Mouse (Mus musculus) liver, adult 2 months (tissue): Measurements from ENCODE around the gene Chchd1. TPM values are rescaled to one million over a fixed set of nuclear protein-coding genes. Genes with fewer than 3 reads are reported as not detected.

Source experiments
- DNase-seq: peaks from one replicate; pipeline ENCODE4 v3.0.0-alpha.2; 2011; ENCODE audit warnings: low read depth, low spot score; ENCODE audit errors: extremely low read depth
- H3K27ac ChIP-seq: fragments of 200-500 bp; replicated peaks from 2 replicates; pipeline ENCODE4 v1.5.1; 2012; ENCODE audit warnings: low read depth, mild to moderate bottlenecking, control low read depth, inconsistent platforms, low read length; ENCODE audit not compliant: insufficient read depth
- H3K27me3 ChIP-seq: fragments of 200-500 bp; 2 replicates; pipeline ENCODE4 v1.6.1; 2012; ENCODE audit warnings: mild to moderate bottlenecking, moderate library complexity, low read length, inconsistent platforms; ENCODE audit not compliant: control insufficient read depth, insufficient read depth
- H3K36me3 ChIP-seq: fragments of 200-500 bp; 2 replicates; pipeline ENCODE4 v1.6.1; 2012; ENCODE audit warnings: low read length, inconsistent platforms; ENCODE audit not compliant: control insufficient read depth, insufficient read depth
- H3K4me1 ChIP-seq: fragments of 200-500 bp; 2 replicates; pipeline ENCODE4 v1.6.1; 2011; ENCODE audit warnings: low read length; ENCODE audit not compliant: control insufficient read depth, insufficient read depth
- H3K4me3 ChIP-seq: fragments of 200-500 bp; 2 replicates; pipeline ENCODE4 v1.5.1; 2011; ENCODE audit warnings: low read depth, mild to moderate bottlenecking, control low read depth, low read length, moderate library complexity; ENCODE audit not compliant: insufficient read depth
- H3K79me2 ChIP-seq: fragments of 200-500 bp; 2 replicates; pipeline ENCODE4 v1.6.1; 2012; ENCODE audit warnings: inconsistent platforms, mild to moderate bottlenecking, low read length, moderate library complexity; ENCODE audit not compliant: control insufficient read depth, insufficient read depth
- H3K9ac ChIP-seq: fragments of 200-500 bp; 2 replicates; pipeline ENCODE4 v1.6.1; 2012; ENCODE audit warnings: low read depth, mild to moderate bottlenecking, control low read depth, inconsistent platforms, low read length
- CTCF ChIP-seq: fragments of 200-500 bp; IDR thresholded peaks from 2 replicates; pipeline ENCODE4 v1.5.1; 2011; ENCODE audit warnings: low read depth, low read length, control low read depth
- POLR2A ChIP-seq: fragments of 200-500 bp; IDR thresholded peaks from 2 replicates; pipeline ENCODE4 v1.6.1; 2011; ENCODE audit warnings: low read length, control low read depth; ENCODE audit not compliant: insufficient read depth; ENCODE audit errors: extremely low read depth
- WGBS: fragments of 180-500 bp; shearing (Covaris S2); methylation state at CpG from one replicate; pipeline ENCODE4 v1.1.7; 2018; 5-methylcytosine and 5-hydroxymethylcytosine counted together
- polyA plus RNA-seq: library from polyadenylated mRNA; depleted of rRNA; stranded (reverse); fragments of >200 nt; gene quantifications from 2 replicates; pipeline ENCODE4 v1.2.3, GENCODE M21; 2012
- total RNA-seq: library from RNA; depleted of rRNA; stranded (reverse); fragments of >200 nt; gene quantifications from 2 replicates; pipeline ENCODE4 v1.2.3, GENCODE M21; 2014

Chchd1 gene
- total and polyA plus RNA-seq, 2 experiments, result 23.8 to 112 TPM

DNA sequence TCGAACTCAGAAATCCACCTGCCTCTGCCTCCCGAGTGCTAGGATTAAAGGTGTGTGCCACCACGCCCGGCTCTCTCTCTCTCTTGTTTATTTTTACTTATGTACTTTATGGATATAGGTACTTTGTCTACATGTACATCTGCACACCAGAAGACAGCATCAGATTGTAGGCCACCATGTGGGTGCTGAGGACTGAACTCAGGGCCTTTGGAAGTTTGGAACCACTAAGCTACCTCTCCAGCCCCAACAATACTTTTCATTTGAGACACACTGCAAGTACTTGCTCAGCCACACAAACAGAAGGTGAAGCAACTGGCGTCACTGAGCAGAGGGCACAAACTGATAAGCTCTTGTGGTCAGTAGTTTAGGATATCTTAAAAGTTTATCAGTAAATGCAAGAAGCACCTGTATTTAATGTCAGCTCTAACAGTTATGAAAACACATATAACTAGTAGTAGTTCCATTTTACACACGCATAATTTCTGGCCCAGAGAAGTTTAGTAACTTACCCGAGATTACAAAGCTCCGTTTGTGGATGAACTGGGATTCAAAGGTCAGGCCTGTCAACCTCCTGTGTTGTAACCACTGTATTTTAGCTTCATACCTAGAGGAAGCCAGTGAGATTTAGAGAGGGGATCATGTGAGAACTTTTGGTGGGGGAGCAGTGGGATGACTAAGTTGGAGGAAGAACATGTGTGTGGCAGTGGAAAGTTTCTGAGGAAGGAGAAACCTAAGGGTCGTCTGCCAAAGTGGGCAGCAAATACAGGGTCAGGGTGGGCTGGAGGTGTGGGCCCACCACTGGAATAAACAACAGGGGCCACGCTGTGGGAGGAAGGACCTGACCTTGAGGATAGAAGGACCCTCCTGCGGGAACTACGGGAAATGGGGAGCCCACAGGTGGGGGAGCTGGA lies 30.5 kb downstream of the Chchd1 start:
- Histone ChIP-seq H3K27me3 (no peaks in the 10 kb centered on the region), H3K27ac (peak overlapping the region; percentile 99), H3K9ac (peak overlapping the region; percentile 92), H3K79me2 (no peaks in the 10 kb centered on the region; the same call in 1 of the 2 replicates), H3K36me3 (peaks cover 30% of the 10 kb centered on the region), H3K4me3 (peak overlapping the region; percentile 83), H3K4me1 (peaks cover 7% of the 10 kb centered on the region)
- DNase-seq, result peak; percentile 87
- 15% methylated on average over 12 of the region's 12 CpGs for WGBS
- TF ChIP-seq POLR2A (no peak), CTCF (no peak)

DNA sequence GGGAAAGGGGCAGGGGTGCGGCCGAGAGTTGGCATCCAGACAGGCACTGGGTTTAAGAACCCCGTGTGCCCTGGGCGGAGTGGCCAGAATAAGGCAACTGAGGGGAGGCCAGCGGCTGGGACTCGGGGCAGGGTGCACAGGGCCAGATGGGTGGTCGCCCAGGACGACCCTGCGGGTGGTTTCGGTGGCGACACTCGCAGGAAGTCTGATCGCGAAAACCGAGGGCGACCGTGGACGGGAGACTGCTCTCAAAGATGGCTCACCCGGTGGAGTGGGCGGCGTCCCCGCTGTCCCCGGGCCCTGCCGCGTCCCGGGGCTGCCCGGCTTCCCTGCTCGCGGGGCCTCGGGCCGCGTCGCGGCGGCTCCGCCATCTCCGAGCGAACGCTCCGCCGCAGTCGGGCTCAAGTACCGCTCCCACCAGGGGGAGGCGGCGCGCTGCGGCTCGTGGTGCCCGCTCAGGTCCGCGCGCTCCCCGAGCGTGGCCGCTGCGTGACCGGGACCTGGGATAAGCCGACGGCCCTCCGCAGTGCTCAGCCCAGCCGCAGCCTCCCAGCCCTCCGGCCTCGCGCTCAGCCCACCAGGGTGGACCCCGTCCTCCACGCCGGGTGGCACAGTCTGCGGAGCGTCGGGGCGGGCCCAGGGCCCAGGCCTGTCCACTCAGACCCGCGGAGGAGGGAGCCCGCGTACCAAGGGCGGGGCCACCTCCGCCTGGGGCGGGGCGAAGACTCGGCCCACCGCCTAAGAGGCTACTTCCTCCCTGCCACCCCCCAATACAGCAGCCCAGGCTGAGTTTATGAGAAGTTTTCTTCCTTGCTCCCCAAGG lies 31.4 kb downstream of the Chchd1 start, which contains the start of gene Ndst2:
TSS of gene Ndst2 (minus strand) at position 611 of the 823 bp plus-strand sequence.
- peaks cover 7% of the 10 kb centered on the region for H3K4me1 ChIP-seq
- DNase-seq, result peak; percentile 55
- H3K36me3 ChIP-seq, result peaks cover 23% of the 10 kb centered on the region
- H3K27ac ChIP-seq, result peak within 1 kb of the TSS; percentile 99
- no peaks in the 10 kb centered on the region; the same call in 1 of the 2 replicates for H3K79me2 ChIP-seq
- no peaks in the 10 kb centered on the region for H3K27me3 ChIP-seq
- H3K9ac ChIP-seq, result peak within 1 kb of the TSS; percentile 92
- peak within 1 kb of the TSS; percentile 83 for H3K4me3 ChIP-seq
- WGBS, result under 1% methylated on average over 71 of the region's 81 CpGs
- TF ChIP-seq POLR2A (peak; percentile 68; the same call in 1 of the 2 replicates), CTCF (no peak)

DNA sequence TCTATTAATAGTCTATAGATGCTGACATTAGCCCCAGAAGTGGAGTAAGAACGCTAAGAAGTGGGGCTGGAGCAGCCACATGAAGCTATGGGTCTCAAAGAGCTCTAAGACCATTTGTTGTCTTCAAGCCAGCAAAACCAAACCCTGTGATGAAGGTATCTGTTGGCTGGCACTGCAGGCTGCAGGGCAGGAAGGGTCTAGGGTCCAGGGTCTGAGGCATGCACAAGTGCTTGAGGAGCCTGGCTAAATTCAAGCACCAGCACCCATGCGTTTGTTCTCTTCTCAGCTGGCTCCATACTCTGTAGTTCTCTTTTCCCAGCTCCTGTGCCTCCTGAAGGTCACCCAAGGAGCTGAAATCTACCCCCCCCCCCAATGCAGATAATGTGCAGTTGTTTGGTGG lies 32.2 kb downstream of the Chchd1 start:
- Histone ChIP-seq H3K9ac (no peak overlapping the region), H3K36me3 (peaks cover 16% of the 10 kb centered on the region), H3K27me3 (no peaks in the 10 kb centered on the region), H3K27ac (no peak overlapping the region), H3K4me3 (no peak overlapping the region), H3K4me1 (peaks cover 7% of the 10 kb centered on the region), H3K79me2 (no peaks in the 10 kb centered on the region; the same call in 1 of the 2 replicates)
- WGBS, result 58% methylated on average over 2 of the region's 2 CpGs
- TF ChIP-seq POLR2A, result no peak
- TF ChIP-seq CTCF, result no peak
- no peak for DNase-seq

DNA sequence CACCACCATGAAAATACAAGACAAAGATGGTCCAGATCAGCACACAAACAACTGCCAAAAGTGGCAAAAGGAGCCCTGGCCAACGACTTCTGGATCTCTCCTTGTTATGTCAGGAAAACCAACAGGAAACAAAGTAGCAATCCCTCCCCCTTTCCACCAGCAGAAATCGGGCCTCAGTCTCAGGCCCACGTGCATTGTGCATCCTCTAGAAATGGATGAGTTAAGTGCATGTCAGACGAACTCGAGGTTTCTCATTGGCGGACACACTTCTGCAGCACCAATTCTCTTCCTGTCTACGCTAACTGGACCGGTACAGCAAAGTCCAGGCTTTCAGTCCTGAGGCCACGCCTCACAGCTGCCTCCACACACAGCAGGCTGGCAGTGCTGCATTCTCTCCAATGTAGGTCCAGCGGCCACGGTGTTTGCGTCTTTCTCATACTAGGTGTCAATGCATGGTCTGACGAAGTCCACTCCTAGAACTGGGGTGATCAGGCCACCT lies 33.1 kb downstream of the Chchd1 start:
- H3K27me3 ChIP-seq, result no peaks in the 10 kb centered on the region
- 82% methylated on average over 13 of the region's 13 CpGs for WGBS
- H3K36me3 ChIP-seq, result peaks cover 8% of the 10 kb centered on the region
- no peak overlapping the region for H3K4me3 ChIP-seq
- no peak for DNase-seq
- H3K9ac ChIP-seq, result no peak overlapping the region
- no peaks in the 10 kb centered on the region; the same call in 1 of the 2 replicates for H3K79me2 ChIP-seq
- TF ChIP-seq POLR2A (no peak), CTCF (no peak)
- H3K4me1 ChIP-seq, result peaks cover 7% of the 10 kb centered on the region
- H3K27ac ChIP-seq, result no peak overlapping the region

DNA sequence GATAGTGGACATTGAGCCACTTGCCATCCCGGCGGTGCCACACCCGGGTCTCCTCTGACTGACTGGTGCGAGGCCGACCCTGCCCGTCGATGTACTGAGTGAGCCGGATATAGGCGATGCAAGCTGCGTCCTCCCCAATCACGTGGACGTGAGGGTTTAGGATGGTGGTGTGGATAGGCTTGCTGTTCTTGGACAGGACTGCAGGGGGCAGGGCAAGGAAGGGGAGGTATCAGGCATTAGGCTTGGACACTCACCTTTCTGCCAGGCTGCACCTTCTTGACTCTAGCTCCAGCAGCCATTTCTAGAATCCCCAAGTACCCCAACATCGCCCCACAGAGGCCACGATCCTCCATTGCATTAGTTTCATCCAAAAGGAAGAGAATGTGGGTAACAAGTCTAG lies 34.5 kb downstream of the Chchd1 start:
- Histone ChIP-seq H3K27ac (no peak overlapping the region), H3K27me3 (no peaks in the 10 kb centered on the region), H3K9ac (no peak overlapping the region), H3K4me1 (peaks cover 6% of the 10 kb centered on the region), H3K79me2 (no peaks in the 10 kb centered on the region; the same call in 1 of the 2 replicates), H3K4me3 (no peak overlapping the region), H3K36me3 (no peaks in the 10 kb centered on the region)
- TF ChIP-seq CTCF (peak; percentile 80), POLR2A (no peak)
- 45% methylated on average over 14 of the region's 14 CpGs for WGBS
- DNase-seq, result peak; percentile 14
